Comparison of ENCODE assay signal across 1 mouse cellular context in genomic region chr14:122464351-122464762, GRCm38 (mm10).
TF ChIP-seq lines count a peak whose summit lies in the region.

No protein-coding gene starts in this region.

TF ChIP-seq in CH12.LX, 34 proteins besides CTCF, POLR2A, EP300 and RAD21 (continued from another document):
- TF ChIP-seq TBP (conservative IDR thresholded peaks at IDR 0.05; ENCODE audit: low read depth, low read length): no peak
- TF ChIP-seq USF1 (IDR thresholded peaks at IDR 0.05; ENCODE audit: low read depth, low read length): no peak
- TF ChIP-seq MAFK (IDR thresholded peaks at IDR 0.05; ENCODE audit: insufficient replicate concordance, low read length): no peak
- TF ChIP-seq POLR2AphosphoS2 (IDR thresholded peaks at IDR 0.05; ENCODE audit: low read depth, low read length): no peak
- TF ChIP-seq MAZ (IDR thresholded peaks at IDR 0.05; ENCODE audit: low read depth, low read length): no peak
- TF ChIP-seq NELFE (IDR thresholded peaks at IDR 0.05; ENCODE audit: low read depth, low read length): no peak
